In genomic region chr7:35215731-35216130, GRCm38 (mm10) we compare ENCODE assay signal across 8 mouse cellular contexts. TPM values are rescaled to one million over a fixed set of nuclear protein-coding genes. Genes with fewer than 3 reads are reported as not detected.
A peak's percentile ranks its signal among the peaks of the same experiment; 100 is the strongest.
DNase-seq lines count a peak whose midpoint lies in the region; ATAC-seq lines count a peak whose summit lies in the region.

No protein-coding gene starts in this region.

- no peak for DNase-seq in kidney, adult 9 months
- DNase-seq in embryonic facial prominence, embryonic 14.5 days (ENCODE audit: low spot score): no peak
- DNase-seq in intestine, embryonic 14.5 days (ENCODE audit: low spot score): no peak
- no peak for DNase-seq in c-Kit-positive CD71-positive TER-119-positive erythroid progenitor cells, embryonic 14.5 days (ENCODE audit: low spot score)
- no peak for DNase-seq in testis, postnatal 14 days (ENCODE audit: low spot score)
- no peak for DNase-seq in ovary, postnatal 14 days (ENCODE audit: low spot score)

- peak overlapping the region; percentile 92 for H3K4me2 ChIP-seq in kidney, embryonic 14.5 days (replicated peaks; ENCODE audit: low read depth, low read length)
- H3K4me2 ChIP-seq in embryonic facial prominence, embryonic 14.5 days (ENCODE audit: low read depth, low read length): peak overlapping the region; percentile 74
- H3K4me2 ChIP-seq in intestine, embryonic 14.5 days (ENCODE audit: low read length): peak overlapping the region; percentile 63
- H3K4me2 ChIP-seq in midbrain, embryonic 16.5 days (ENCODE audit: low read length): peak overlapping the region; percentile 64

- H3K27ac ChIP-seq in kidney, embryonic 14.5 days (ENCODE audit: low read depth, low read length): no peak overlapping the region
- 0 out of 2 replicates have a peak overlapping the region, but pooled peaks have one; percentile 0 for H3K27ac ChIP-seq in embryonic facial prominence, embryonic 14.5 days (replicated peaks; ENCODE audit: low read depth, low read length)
- no peak overlapping the region for H3K27ac ChIP-seq in intestine, embryonic 14.5 days (ENCODE audit: low read depth)
- H3K27ac ChIP-seq in midbrain, embryonic 16.5 days (ENCODE audit: low read length): peak overlapping the region; percentile 88

- H3K27me3 ChIP-seq in kidney, embryonic 14.5 days (ENCODE audit: control insufficient read depth, insufficient read depth, low read length): no peaks in the 10 kb centered on the region; the same call in 1 of the 2 replicates
- no peaks in the 10 kb centered on the region for H3K27me3 ChIP-seq in embryonic facial prominence, embryonic 14.5 days (replicated peaks; ENCODE audit: control insufficient read depth, insufficient read depth, low read length)
- H3K27me3 ChIP-seq in intestine, embryonic 14.5 days (replicated peaks; ENCODE audit: control insufficient read depth, insufficient read depth, low read length): no peaks in the 10 kb centered on the region
- H3K27me3 ChIP-seq in midbrain, embryonic 16.5 days (ENCODE audit: control insufficient read depth, insufficient read depth, low read depth, low read length): no peaks in the 10 kb centered on the region

- 45% methylated on average over 5 of the region's 5 CpGs for WGBS in kidney, embryonic 14.5 days
- 54% methylated on average over 5 of the region's 5 CpGs for WGBS in embryonic facial prominence, embryonic 14.5 days
- 44% methylated on average over 5 of the region's 5 CpGs for WGBS in intestine, embryonic 14.5 days
- WGBS in midbrain, embryonic 16.5 days: 40% methylated on average over 5 of the region's 5 CpGs

- peak overlapping the region; percentile 65 for H3K4me3 ChIP-seq in kidney, embryonic 14.5 days (ENCODE audit: low read length)
- H3K4me3 ChIP-seq in embryonic facial prominence, embryonic 14.5 days (ENCODE audit: low read depth, low read length): peak overlapping the region; percentile 69
- peak overlapping the region; percentile 61 for H3K4me3 ChIP-seq in intestine, embryonic 14.5 days (ENCODE audit: low read depth, low read length)
- H3K4me3 ChIP-seq in midbrain, embryonic 16.5 days (ENCODE audit: low read depth, low read length): peak overlapping the region; percentile 77

- no peak overlapping the region for H3K9ac ChIP-seq in kidney, embryonic 14.5 days (ENCODE audit: low read depth, low read length)
- peak overlapping the region; percentile 78; the same call in 1 of the 2 replicates for H3K9ac ChIP-seq in embryonic facial prominence, embryonic 14.5 days (ENCODE audit: low read depth, low read length)
- H3K9ac ChIP-seq in intestine, embryonic 14.5 days (ENCODE audit: low read length): no peak overlapping the region
- peak overlapping the region; percentile 93 for H3K9ac ChIP-seq in midbrain, embryonic 16.5 days (ENCODE audit: low read depth, low read length)

- H3K9me3 ChIP-seq in kidney, embryonic 14.5 days (ENCODE audit: control insufficient read depth, low read length): no peaks in the 10 kb centered on the region
- no peaks in the 10 kb centered on the region for H3K9me3 ChIP-seq in embryonic facial prominence, embryonic 14.5 days (ENCODE audit: control insufficient read depth, low read length)
- no peaks in the 10 kb centered on the region for H3K9me3 ChIP-seq in intestine, embryonic 14.5 days (ENCODE audit: control insufficient read depth, low read length)
- H3K9me3 ChIP-seq in midbrain, embryonic 16.5 days (replicated peaks; ENCODE audit: control insufficient read depth, low read length, poor library complexity, severe bottlenecking): no peaks in the 10 kb centered on the region

- no peak for ATAC-seq in kidney, embryonic 14.5 days (ENCODE audit: low FRiP score, low TSS enrichment)
- no peak for ATAC-seq in embryonic facial prominence, embryonic 14.5 days (ENCODE audit: low read depth)
- ATAC-seq in intestine, embryonic 14.5 days (replicated peaks; ENCODE audit: low FRiP score, low TSS enrichment, low read depth): no peak
- peak; percentile 2; the same call in 1 of the 2 replicates for ATAC-seq in midbrain, embryonic 16.5 days

- peaks cover 8% of the 10 kb centered on the region for H3K36me3 ChIP-seq in kidney, embryonic 14.5 days (ENCODE audit: control insufficient read depth, insufficient read depth, low read length)
- peaks cover 12% of the 10 kb centered on the region for H3K36me3 ChIP-seq in embryonic facial prominence, embryonic 14.5 days (ENCODE audit: control insufficient read depth, insufficient read depth, low read length)
- H3K36me3 ChIP-seq in intestine, embryonic 14.5 days (ENCODE audit: control insufficient read depth, insufficient read depth, low read length): peaks cover 2% of the 10 kb centered on the region; the same call in 1 of the 2 replicates
- peaks cover 7% of the 10 kb centered on the region for H3K36me3 ChIP-seq in midbrain, embryonic 16.5 days (ENCODE audit: control insufficient read depth, insufficient read depth, low read length)

- peaks cover 13% of the 10 kb centered on the region; the same call in 1 of the 2 replicates for H3K4me1 ChIP-seq in kidney, embryonic 14.5 days (ENCODE audit: control insufficient read depth, insufficient read depth, low read length)
- H3K4me1 ChIP-seq in embryonic facial prominence, embryonic 14.5 days (ENCODE audit: control insufficient read depth, insufficient read depth, low read length): peaks cover 9% of the 10 kb centered on the region; the same call in 1 of the 2 replicates
- peaks cover 7% of the 10 kb centered on the region for H3K4me1 ChIP-seq in intestine, embryonic 14.5 days (replicated peaks; ENCODE audit: control insufficient read depth, insufficient read depth, low read length)
- H3K4me1 ChIP-seq in midbrain, embryonic 16.5 days (ENCODE audit: control insufficient read depth, insufficient read depth, low read length): peaks cover 12% of the 10 kb centered on the region

RNA-seq across cellular contexts. Expression of gene Lrp3, which starts 0.4 kb away (rescaled TPM):
- 7.6 and 9.7 TPM in 2 replicates for polyA plus RNA-seq in kidney, embryonic 14.5 days (2014; fragmentation: Nextera tagmentation; extraction: Ambion mirVana)
- polyA plus RNA-seq in embryonic facial prominence, embryonic 14.5 days (2014; fragmentation: Nextera tagmentation; extraction: Ambion mirVana): 10.8 and 11.0 TPM in 2 replicates
- polyA plus RNA-seq in intestine, embryonic 14.5 days (2014; fragmentation: Nextera tagmentation; extraction: Ambion mirVana): 7.0 and 8.6 TPM in 2 replicates
- polyA plus RNA-seq in midbrain, embryonic 16.5 days (2015; fragmentation: Nextera tagmentation; extraction: Ambion mirVana): 23.9 and 25.6 TPM in 2 replicates

RNA-seq across cellular contexts. Expression of gene Slc7a10, which starts 29.5 kb away (rescaled TPM):
- 0.47 and 0.70 TPM in 2 replicates for polyA plus RNA-seq in kidney, embryonic 14.5 days (2014; fragmentation: Nextera tagmentation; extraction: Ambion mirVana)
- polyA plus RNA-seq in embryonic facial prominence, embryonic 14.5 days (2014; fragmentation: Nextera tagmentation; extraction: Ambion mirVana): 5.1 and 5.6 TPM in 2 replicates
- 0.70 and 0.81 TPM in 2 replicates for polyA plus RNA-seq in intestine, embryonic 14.5 days (2014; fragmentation: Nextera tagmentation; extraction: Ambion mirVana)
- polyA plus RNA-seq in midbrain, embryonic 16.5 days (2015; fragmentation: Nextera tagmentation; extraction: Ambion mirVana): 9.8 and 21.0 TPM in 2 replicates

Comparison
In these comparisons a context has a peak if more than half of its experiments do, and no peak if none do; other contexts are left out.
1. H3K27ac ChIP-seq: peak in embryonic facial prominence, embryonic 14.5 days (single experiment) and midbrain, embryonic 16.5 days (single experiment); none in kidney, embryonic 14.5 days (single experiment) and intestine, embryonic 14.5 days (single experiment).
2. H3K9ac ChIP-seq: peak in embryonic facial prominence, embryonic 14.5 days (single experiment) and midbrain, embryonic 16.5 days (single experiment); none in kidney, embryonic 14.5 days (single experiment) and intestine, embryonic 14.5 days (single experiment).
3. Peak in every context shown above with its lines, with median percentiles within 50 percentile points of each other: H3K4me2 ChIP-seq and H3K4me3 ChIP-seq.